Mouse (Mus musculus) adipose tissue, adult 10 weeks (tissue): ENCODE measurements around the gene Epn3. TPM values are rescaled to one million over a fixed set of nuclear protein-coding genes. Genes with fewer than 3 reads are reported as not detected.

Experiments used
- polyA plus RNA-seq: library from polyadenylated mRNA; stranded (reverse); fragments of 350-450 nt; fragmentation: Illumina TruSeq; extraction: RNeasy Lipid Tissue Mini Kit (QIAGEN cat#74804); gene quantifications from one replicate; pipeline ENCODE4 v1.2.3, GENCODE M21; 2014; ENCODE audit warnings: low read depth, low replicate concordance

Gene Epn3
- 10.1 TPM for polyA plus RNA-seq

DNA sequence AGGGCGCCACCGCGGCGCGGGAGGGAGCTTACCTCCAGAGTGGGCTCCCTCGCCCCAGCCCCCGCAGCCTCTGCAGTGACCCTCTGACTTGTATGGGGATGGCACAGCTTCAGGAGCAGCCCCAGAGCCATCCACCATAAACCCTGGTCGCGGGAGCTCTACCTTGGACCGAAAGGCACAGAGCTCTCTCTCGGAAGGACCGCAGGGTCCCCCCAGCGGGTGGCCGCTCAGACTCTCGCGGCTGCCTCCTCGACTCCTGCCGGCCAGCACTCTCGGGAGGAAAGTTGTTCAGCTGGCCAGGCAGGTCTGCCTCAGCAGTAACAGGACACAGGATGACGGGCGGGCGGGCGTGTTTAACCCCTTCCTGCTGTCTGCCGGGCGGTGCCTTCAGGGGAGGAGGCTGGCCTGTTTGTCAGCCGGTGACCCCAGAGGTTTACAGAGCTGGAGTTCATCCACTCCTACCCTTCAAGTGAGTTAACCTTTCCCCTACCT is at the start of gene Epn3:
Gene Epn3, minus strand, starts transcription at position 314 of the 492 bp plus-strand sequence.

DNA sequence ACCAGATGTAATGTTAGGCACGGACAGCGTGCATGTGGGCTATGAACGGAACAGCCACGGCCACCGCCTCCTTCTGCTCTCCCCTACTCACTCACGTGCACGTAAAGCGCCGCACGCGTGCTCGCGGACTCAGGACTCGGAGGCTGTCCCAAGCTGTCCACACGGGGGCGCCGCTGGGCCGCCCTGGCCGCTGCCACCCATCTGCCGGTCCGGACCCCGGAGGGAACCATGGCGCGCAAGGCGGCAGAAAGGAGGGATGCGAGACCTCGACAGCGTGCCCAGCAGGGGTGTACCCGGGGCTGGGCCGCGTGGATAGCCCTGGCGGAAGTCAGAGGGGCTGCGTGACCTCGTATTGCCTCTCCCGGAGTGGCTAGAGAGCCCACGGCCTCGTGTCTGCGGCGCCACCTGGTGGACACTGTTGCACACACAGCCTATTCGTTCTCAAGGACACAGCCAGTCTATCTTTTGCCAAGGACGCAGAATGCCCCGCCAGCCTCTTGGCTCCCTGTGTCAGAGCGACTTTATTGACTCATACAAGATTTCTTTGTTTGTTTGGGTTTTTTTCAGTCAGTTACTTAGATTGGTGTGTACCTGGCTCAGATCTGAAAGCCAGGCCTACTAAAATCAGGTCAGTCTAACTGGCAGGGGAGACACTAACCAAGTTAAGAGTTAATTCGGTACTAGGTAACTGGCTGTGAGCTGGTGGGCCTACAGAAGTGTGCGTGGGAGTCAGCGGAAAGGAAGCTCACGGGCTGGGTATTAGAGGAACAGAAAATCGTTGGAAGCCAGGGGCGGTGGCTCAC is 49.3 kb upstream of the Epn3 start, which contains the start of gene Rsad1:
Gene Rsad1, minus strand, starts transcription at position 368 of the 803 bp plus-strand sequence.

DNA sequence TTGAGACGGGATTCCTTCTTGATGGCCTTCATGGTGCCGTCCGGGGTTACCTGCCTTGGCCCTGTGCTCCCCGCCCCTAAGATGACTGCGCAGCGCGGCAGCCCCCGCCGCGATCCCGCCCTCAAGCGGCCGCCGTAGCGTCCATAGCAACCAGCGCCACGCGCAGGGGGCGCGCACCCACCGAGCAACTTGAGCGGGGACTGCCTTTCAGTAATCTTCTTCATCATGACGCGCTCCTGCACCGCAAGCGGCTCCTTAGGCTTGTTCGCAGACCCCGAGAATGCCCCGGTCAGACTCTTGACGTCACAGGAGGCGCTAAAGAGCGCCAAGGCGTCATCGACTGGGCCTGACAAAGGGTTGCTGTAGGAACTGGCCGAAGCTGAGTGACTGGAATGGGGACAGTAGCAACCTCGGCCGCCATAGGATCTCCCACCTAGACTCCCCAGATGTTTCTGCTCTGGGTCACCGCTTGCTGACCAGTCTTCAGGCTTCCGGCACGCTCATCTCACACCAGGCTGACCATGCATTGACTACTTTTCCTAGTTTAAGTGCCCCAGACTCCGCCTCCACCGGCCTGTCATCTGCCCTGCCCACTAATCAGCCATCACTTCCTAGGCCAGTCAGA is 21.6 kb upstream of the Epn3 start, which contains the start of gene Mycbpap:
Gene Mycbpap, minus strand, starts transcription at position 524 of the 625 bp plus-strand sequence.

DNA sequence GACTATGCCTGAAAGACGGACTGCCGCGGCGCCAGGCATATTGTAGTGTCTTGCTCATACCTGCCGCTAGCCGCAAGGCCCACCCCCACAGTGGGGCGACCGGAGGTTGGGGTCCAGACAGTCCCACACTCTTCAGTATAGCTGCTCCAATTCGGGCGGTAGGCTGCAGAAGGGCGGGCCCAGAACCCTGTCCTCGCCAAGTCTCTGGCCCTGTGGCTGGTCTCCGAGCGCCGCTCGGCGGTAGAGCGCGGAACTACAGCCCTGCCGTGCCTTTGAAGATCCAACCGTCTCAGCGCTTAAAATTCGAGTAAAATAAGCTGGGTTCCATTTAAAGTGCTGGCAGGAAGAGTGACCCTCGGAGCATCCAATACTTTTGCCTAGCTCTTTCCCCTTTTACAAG is 13.8 kb downstream of the Epn3 start, which contains the start of gene Spata20:
Gene Spata20, minus strand, starts transcription at position 179 of the 400 bp plus-strand sequence.

DNA sequence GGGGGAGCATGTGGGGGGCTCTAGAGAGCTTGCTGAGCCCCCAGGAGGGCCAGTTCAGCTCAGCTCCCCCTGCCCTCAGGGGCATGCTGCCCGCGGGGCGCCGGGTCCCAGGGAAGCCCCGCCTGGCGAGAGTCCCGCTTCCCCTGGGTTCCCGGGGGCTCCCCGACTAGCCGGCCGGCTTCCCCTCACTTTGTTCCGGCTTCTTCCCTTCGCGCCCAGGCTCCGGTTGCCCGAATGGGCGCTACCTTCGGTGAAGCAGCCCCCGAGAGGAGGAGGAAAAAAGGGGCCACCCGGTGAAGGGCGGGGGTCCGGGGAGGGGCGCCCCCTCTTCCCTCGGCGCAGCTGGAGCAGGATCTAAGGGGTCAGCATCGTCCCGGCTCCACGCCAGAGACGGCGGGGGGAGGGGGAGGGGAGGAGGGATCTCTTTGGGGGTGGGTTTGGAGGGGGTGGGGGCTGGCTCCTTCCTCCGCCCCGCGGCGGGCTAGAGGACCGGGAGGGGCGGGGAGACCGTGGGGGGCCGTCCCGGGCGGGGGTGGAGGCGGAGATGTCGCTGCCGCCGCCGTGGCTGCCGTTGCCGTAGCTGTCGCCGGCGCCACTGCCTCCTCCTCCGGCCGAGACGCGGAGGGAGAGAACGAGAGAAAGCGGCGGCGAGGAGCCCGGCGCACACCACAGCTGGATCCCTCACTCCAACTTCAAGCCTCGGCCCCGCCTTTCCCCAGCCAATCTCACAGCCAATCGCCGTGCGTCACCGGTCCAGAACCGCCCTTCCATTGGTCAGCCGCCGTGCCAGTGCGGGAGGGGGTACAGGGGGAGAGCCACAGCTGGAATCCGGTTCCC is 25.8 kb downstream of the Epn3 start, which contains the start of gene Cacna1g:
Gene Cacna1g, minus strand, starts transcription at position 492 of the 837 bp plus-strand sequence.

Other genes starting within 250 kb of the Epn3 start
- not detected for gene Gm21885, start 218.1 kb downstream of the Epn3 start, polyA plus RNA-seq
- 97.6 TPM for gene Luc7l3, start 178.0 kb downstream of the Epn3 start, polyA plus RNA-seq
- 89.1 TPM for gene Ankrd40, start 172.0 kb downstream of the Epn3 start, polyA plus RNA-seq
- gene Abcc3, start 107.0 kb downstream of the Epn3 start, polyA plus RNA-seq = 37.7 TPM
- 8.6 TPM for gene Cacna1g, start 25.8 kb downstream of the Epn3 start, polyA plus RNA-seq
- 15.4 TPM for gene Spata20, start 13.8 kb downstream of the Epn3 start, polyA plus RNA-seq
- 16.1 TPM for gene Mycbpap, start 21.8 kb upstream of the Epn3 start, polyA plus RNA-seq
- 5.9 TPM for gene Rsad1, start 49.3 kb upstream of the Epn3 start, polyA plus RNA-seq
- gene Chad, start 65.1 kb upstream of the Epn3 start, polyA plus RNA-seq = 3.5 TPM
- 17.7 TPM for gene Acsf2, start 101.9 kb upstream of the Epn3 start, polyA plus RNA-seq
- gene Lrrc59, start 129.8 kb upstream of the Epn3 start, polyA plus RNA-seq = 90.2 TPM
- 85.4 TPM for gene Mrpl27, start 153.8 kb upstream of the Epn3 start, polyA plus RNA-seq
- 0.24 TPM for gene Eme1, start 154.0 kb upstream of the Epn3 start, polyA plus RNA-seq
- gene Xylt2, start 177.5 kb upstream of the Epn3 start, polyA plus RNA-seq = 18.0 TPM
- not detected for gene Gm11541, start 204.5 kb upstream of the Epn3 start, polyA plus RNA-seq
- gene Cdc34b, start 241.8 kb upstream of the Epn3 start, polyA plus RNA-seq = not detected